ENCODE assay signal across 23 mouse cellular contexts in the genomic region with DNA sequence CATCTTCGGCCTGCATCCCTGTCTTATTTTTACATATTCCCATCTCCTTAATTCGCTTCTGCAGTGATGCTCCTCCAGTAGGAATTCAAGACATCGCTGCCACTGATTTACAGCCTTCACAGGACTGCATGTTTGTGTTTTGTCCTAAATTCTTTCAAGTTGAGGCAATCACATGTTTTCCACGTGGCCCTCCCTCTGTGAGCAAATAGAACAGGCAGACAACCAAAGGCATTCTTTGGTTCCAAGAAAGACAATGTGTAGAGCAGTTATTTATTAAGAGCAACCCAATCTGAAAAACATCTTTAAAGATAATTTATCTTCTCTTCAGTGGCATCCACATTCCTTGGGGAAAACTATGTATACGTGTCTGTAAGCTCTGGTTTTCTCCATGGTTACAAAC.
DNase-seq lines count a peak whose midpoint lies in the region; ATAC-seq and TF ChIP-seq lines count a peak whose summit lies in the region.
"Had no signal": no experiment of that assay in that cellular context is flagged by ENCODE, and none has a peak within 500 bp of the region (broad histone marks: within the 10 kb centered on the region; RNA-seq: fewer than 3 reads in every experiment).

No protein-coding gene starts in this region.

- H3K9me3 ChIP-seq in lung, embryonic 14.5 days (ENCODE audit: low read depth, low read length) = no peaks in the 10 kb centered on the region
- no peaks in the 10 kb centered on the region for H3K9me3 ChIP-seq in embryonic facial prominence, embryonic 15.5 days (replicated peaks)
- H3K9me3 ChIP-seq: heart, embryonic 10.5 days; midbrain, embryonic 15.5 days had no signal

- no peak for ATAC-seq in lung, embryonic 14.5 days (ENCODE audit: insufficient read depth)
- ATAC-seq in embryonic facial prominence, embryonic 15.5 days (ENCODE audit: insufficient number of reproducible peaks, low FRiP score, low TSS enrichment, low read depth) = no peak
- ATAC-seq: activated CD4-positive, CD25-positive, alpha-beta regulatory T cell, adult 4 months; forebrain, embryonic 16.5 days; midbrain, embryonic 15.5 days had no signal

- no peaks in the 10 kb centered on the region for H3K27me3 ChIP-seq in lung, embryonic 14.5 days (ENCODE audit: insufficient read depth, low read length)
- no peaks in the 10 kb centered on the region for H3K27me3 ChIP-seq in embryonic facial prominence, embryonic 15.5 days
- H3K27me3 ChIP-seq: midbrain, embryonic 15.5 days; Patski had no signal

- H3K9ac ChIP-seq in lung, embryonic 14.5 days = no peak overlapping the region
- H3K9ac ChIP-seq in embryonic facial prominence, embryonic 15.5 days = no peak overlapping the region
- H3K9ac ChIP-seq: liver, embryonic 14.5 days; midbrain, embryonic 15.5 days had no signal

- H3K4me3 ChIP-seq in gastrocnemius, adult 2 months = no peak overlapping the region; the same call in 1 of the 2 replicates
- H3K4me3 ChIP-seq in lung, embryonic 14.5 days (ENCODE audit: low read depth, low read length) = no peak overlapping the region
- H3K4me3 ChIP-seq in embryonic facial prominence, embryonic 15.5 days (replicated peaks) = no peak overlapping the region
- H3K4me3 ChIP-seq: erythroblast, embryonic 14.5 days; heart, embryonic 10.5 days; midbrain, embryonic 15.5 days had no signal

- H3K27ac ChIP-seq in gastrocnemius, adult 2 months = peak overlapping the region; percentile 64
- H3K27ac ChIP-seq in lung, embryonic 14.5 days (ENCODE audit: low read depth) = no peak overlapping the region
- H3K27ac ChIP-seq in embryonic facial prominence, embryonic 15.5 days (replicated peaks) = peak overlapping the region; percentile 82; the same call in 1 of the 2 replicates
- H3K27ac ChIP-seq: heart, embryonic 10.5 days; liver, embryonic 14.5 days; midbrain, embryonic 15.5 days had no signal

- H3K4me2 ChIP-seq in lung, embryonic 14.5 days = no peak overlapping the region
- no peak overlapping the region for H3K4me2 ChIP-seq in embryonic facial prominence, embryonic 15.5 days (replicated peaks)
- H3K4me2 ChIP-seq: midbrain, embryonic 15.5 days had no signal

- intact Hi-C loops in gastrocnemius, adult 2 months (cut with DNase I) = no loop called here

- peak; percentile 21 for DNase-seq in gastrocnemius, adult 2 months
- DNase-seq in gastrocnemius, postnatal 10 days = no peak
- DNase-seq in lung, embryonic 14.5 days = peak; percentile 11
- no peak for DNase-seq in lung, adult 18-20 months
- peak; percentile 64 for DNase-seq in skeletal muscle tissue, adult 2 months (ENCODE audit: low read depth, low spot score)
- DNase-seq in urinary bladder, adult 18-20 months (ENCODE audit: low spot score in 2 of 2) = no peak
- no peak for DNase-seq in left cerebral cortex, adult 18-20 months (ENCODE audit: low spot score in 2 of 2)
- DNase-seq: adrenal gland, postnatal 36 days; B cell, adult 2 months; cerebellum, adult 8-10 months; heart, postnatal 14 days; kidney, adult 9 months; layer of hippocampus, postnatal 36 days; spleen, adult 18-20 months; thymus, adult 18-20 months had no signal

- H3K4me1 ChIP-seq in lung, embryonic 14.5 days (ENCODE audit: insufficient read depth) = no peaks in the 10 kb centered on the region
- H3K4me1 ChIP-seq in embryonic facial prominence, embryonic 15.5 days = 0 out of 2 replicates have a peak, but pooled peaks cover 4% of the 10 kb centered on the region
- H3K4me1 ChIP-seq: heart, embryonic 10.5 days had no signal

- no peak for TF ChIP-seq CTCF in gastrocnemius, adult 2 months (IDR thresholded peaks at IDR 0.05)
- TF ChIP-seq CTCF in lung, embryonic 14.5 days (IDR thresholded peaks at IDR 0.05; ENCODE audit: low read depth) = no peak

- WGBS in lung, embryonic 14.5 days = 59% methylated on average over 5 of the region's 5 CpGs
- 51% methylated on average over 5 of the region's 5 CpGs for WGBS in embryonic facial prominence, embryonic 15.5 days

- H3K36me3 ChIP-seq in lung, embryonic 14.5 days (ENCODE audit: insufficient read depth) = no peaks in the 10 kb centered on the region
- H3K36me3 ChIP-seq in embryonic facial prominence, embryonic 15.5 days = no peaks in the 10 kb centered on the region
- H3K36me3 ChIP-seq: heart, embryonic 10.5 days; midbrain, embryonic 15.5 days had no signal

Comparison
In these comparisons a context has a peak if more than half of its experiments do, and no peak if none do; other contexts are left out.
1. DNase-seq: peak in gastrocnemius, adult 2 months (single experiment), lung, embryonic 14.5 days (single experiment) and skeletal muscle tissue, adult 2 months (single experiment); none in gastrocnemius, postnatal 10 days (single experiment), lung, adult 18-20 months (0 of 2), urinary bladder, adult 18-20 months (0 of 2) and left cerebral cortex, adult 18-20 months (0 of 2).